Mouse (Mus musculus): ENCODE data around the gene Pbx2. TPM values are rescaled to one million over a fixed set of nuclear protein-coding genes. Genes with fewer than 3 reads are reported as not detected.

The Pbx2 gene
- polyA plus RNA-seq, 1 experiment from 2014 or later, result 10.5 TPM

GRCm38 (mm10) chr17:34583397-34583796 is 7.7 kb upstream of the Pbx2 start:
- Histone ChIP-seq H3K9ac (peak overlapping the region; percentile 5; the same call in 1 of the 2 replicates), H3K9me3 (replicated peaks) (no peaks in the 10 kb centered on the region), H3K27ac (no peak overlapping the region), H3K4me2 (no peak overlapping the region), H3K27me3 (no peaks in the 10 kb centered on the region), H3K4me3 (no peak overlapping the region), H3K4me1 (peaks cover 20% of the 10 kb centered on the region), H3K36me3 (ENCODE audit: poor library complexity, severe bottlenecking) (no peaks in the 10 kb centered on the region)
- no peak for ATAC-seq
- WGBS, result 60% methylated on average over 7 of the region's 7 CpGs

- Histone ChIP-seq H3K27ac (no peak overlapping the region), H3K4me1 (peaks cover 24% of the 10 kb centered on the region), H3K27me3 (no peaks in the 10 kb centered on the region), H3K9me3 (replicated peaks) (no peaks in the 10 kb centered on the region), H3K36me3 (ENCODE audit: poor library complexity, severe bottlenecking) (no peaks in the 10 kb centered on the region), H3K4me3 (no peak overlapping the region), H3K4me2 (no peak overlapping the region), H3K9ac (peak overlapping the region; percentile 5; the same call in 1 of the 2 replicates)
- ATAC-seq, result no peak
- WGBS, result 87% methylated on average over 8 of the region's 8 CpGs
These were observed 7.2 kb upstream of the Pbx2 start for GRCm38 (mm10) chr17:34583819-34584218.

GRCm38 (mm10) chr17:34585121-34585520 is 5.9 kb upstream of the Pbx2 start:
- H3K36me3 ChIP-seq (ENCODE audit: poor library complexity, severe bottlenecking), result no peaks in the 10 kb centered on the region
- H3K4me1 ChIP-seq, result peaks cover 35% of the 10 kb centered on the region
- 90% methylated on average over 8 of the region's 8 CpGs for WGBS
- H3K27me3 ChIP-seq, result no peaks in the 10 kb centered on the region
- no peak overlapping the region for H3K9ac ChIP-seq
- no peak overlapping the region for H3K4me3 ChIP-seq
- ATAC-seq, result no peak
- peak overlapping the region; percentile 99; the same call in 1 of the 2 replicates for H3K27ac ChIP-seq
- H3K9me3 ChIP-seq (replicated peaks), result no peaks in the 10 kb centered on the region
- H3K4me2 ChIP-seq, result no peak overlapping the region

- Histone ChIP-seq H3K4me1 (peaks cover 45% of the 10 kb centered on the region), H3K4me3 (peak overlapping the region; percentile 69), H3K4me2 (peak overlapping the region; percentile 89), H3K36me3 (ENCODE audit: poor library complexity, severe bottlenecking) (no peaks in the 10 kb centered on the region), H3K9me3 (replicated peaks) (no peaks in the 10 kb centered on the region), H3K27ac (peak overlapping the region; percentile 99), H3K9ac (peak overlapping the region; percentile 93), H3K27me3 (no peaks in the 10 kb centered on the region)
- ATAC-seq, result peak; percentile 0; the same call in 1 of the 2 replicates
- WGBS, result 14% methylated on average over 32 of the region's 32 CpGs
These were observed 4.9 kb upstream of the Pbx2 start for GRCm38 (mm10) chr17:34585877-34586771.

- under 1% methylated on average over 38 of the region's 38 CpGs for WGBS
- Histone ChIP-seq H3K36me3 (ENCODE audit: poor library complexity, severe bottlenecking) (no peaks in the 10 kb centered on the region), H3K4me2 (peak overlapping the region; percentile 89), H3K9ac (peak overlapping the region; percentile 93), H3K4me1 (peaks cover 51% of the 10 kb centered on the region), H3K9me3 (replicated peaks) (no peaks in the 10 kb centered on the region), H3K27me3 (no peaks in the 10 kb centered on the region), H3K27ac (peak overlapping the region; percentile 99), H3K4me3 (peak overlapping the region; percentile 69)
- peak; percentile 80 for ATAC-seq
These were observed 4.2 kb upstream of the Pbx2 start for GRCm38 (mm10) chr17:34586796-34587422.

GRCm38 (mm10) chr17:34587423-34587811 is 3.6 kb upstream of the Pbx2 start:
- Histone ChIP-seq H3K4me2 (peak overlapping the region; percentile 89), H3K36me3 (ENCODE audit: poor library complexity, severe bottlenecking) (no peaks in the 10 kb centered on the region), H3K4me3 (peak overlapping the region; percentile 69), H3K27me3 (no peaks in the 10 kb centered on the region), H3K9ac (peak overlapping the region; percentile 93), H3K4me1 (peaks cover 51% of the 10 kb centered on the region), H3K27ac (peak overlapping the region; percentile 99), H3K9me3 (replicated peaks) (no peaks in the 10 kb centered on the region)
- WGBS, result under 1% methylated on average over 50 of the region's 50 CpGs
- peak; percentile 86 for ATAC-seq

- Histone ChIP-seq H3K27me3 (no peaks in the 10 kb centered on the region), H3K36me3 (ENCODE audit: poor library complexity, severe bottlenecking) (no peaks in the 10 kb centered on the region), H3K9me3 (replicated peaks) (no peaks in the 10 kb centered on the region), H3K4me2 (peak overlapping the region; percentile 89), H3K9ac (peak overlapping the region; percentile 93), H3K4me1 (peaks cover 54% of the 10 kb centered on the region), H3K27ac (peak overlapping the region; percentile 99), H3K4me3 (peak overlapping the region; percentile 69)
- no peak for ATAC-seq
- WGBS, result 4% methylated on average over 19 of the region's 19 CpGs
These were observed 3.3 kb upstream of the Pbx2 start for GRCm38 (mm10) chr17:34587814-34588213.

GRCm38 (mm10) chr17:34588767-34589166 is 2.3 kb upstream of the Pbx2 start:
- Histone ChIP-seq H3K9ac (no peak overlapping the region), H3K36me3 (ENCODE audit: poor library complexity, severe bottlenecking) (no peaks in the 10 kb centered on the region), H3K27ac (no peak overlapping the region), H3K27me3 (no peaks in the 10 kb centered on the region), H3K4me3 (no peak overlapping the region), H3K4me1 (peaks cover 64% of the 10 kb centered on the region), H3K4me2 (0 out of 2 replicates have a peak overlapping the region, but pooled peaks have one; percentile 89), H3K9me3 (replicated peaks) (no peaks in the 10 kb centered on the region)
- WGBS, result 61% methylated on average over 3 of the region's 3 CpGs
- ATAC-seq, result no peak

GRCm38 (mm10) chr17:34589206-34589605 is 1.9 kb upstream of the Pbx2 start:
- Histone ChIP-seq H3K9me3 (replicated peaks) (no peaks in the 10 kb centered on the region), H3K4me2 (0 out of 2 replicates have a peak overlapping the region, but pooled peaks have one; percentile 8), H3K4me3 (no peak overlapping the region), H3K36me3 (ENCODE audit: poor library complexity, severe bottlenecking) (peaks cover 3% of the 10 kb centered on the region), H3K9ac (no peak overlapping the region), H3K27ac (no peak overlapping the region; the same call in 1 of the 2 replicates), H3K4me1 (peaks cover 68% of the 10 kb centered on the region), H3K27me3 (no peaks in the 10 kb centered on the region)
- whole genome bisulfite sequencing, result 53% methylated on average over 7 of the region's 7 CpGs
- ATAC-seq, result no peak

GRCm38 (mm10) chr17:34589681-34590101 is 1.4 kb upstream of the Pbx2 start, which contains the start of gene Gpsm3:
Gene Gpsm3 (plus strand): TSS chr17:34589806.
- Histone ChIP-seq H3K9ac (no peak within 1 kb of the TSS; the same call in 1 of the 2 replicates), H3K27ac (peak within 1 kb of the TSS; percentile 99), H3K4me1 (peaks cover 73% of the 10 kb centered on the region), H3K27me3 (no peaks in the 10 kb centered on the region), H3K9me3 (replicated peaks) (no peaks in the 10 kb centered on the region), H3K4me3 (no peak within 1 kb of the TSS), H3K36me3 (ENCODE audit: poor library complexity, severe bottlenecking) (peaks cover 8% of the 10 kb centered on the region), H3K4me2 (peak within 1 kb of the TSS; percentile 97)
- WGBS, result 48% methylated on average over 7 of the region's 7 CpGs
- ATAC-seq, result no peak

- peaks cover 14% of the 10 kb centered on the region for H3K36me3 ChIP-seq (ENCODE audit: poor library complexity, severe bottlenecking)
- H3K9me3 ChIP-seq (replicated peaks), result no peaks in the 10 kb centered on the region
- H3K9ac ChIP-seq, result no peak overlapping the region; the same call in 1 of the 2 replicates
- H3K4me3 ChIP-seq, result peak overlapping the region; percentile 85; the same call in 1 of the 2 replicates
- H3K27ac ChIP-seq, result peak overlapping the region; percentile 99
- H3K4me1 ChIP-seq, result peaks cover 78% of the 10 kb centered on the region
- no peak for ATAC-seq
- H3K4me2 ChIP-seq, result peak overlapping the region; percentile 97
- H3K27me3 ChIP-seq, result no peaks in the 10 kb centered on the region
- 71% methylated on average over 15 of the region's 15 CpGs for WGBS
These were observed 695 bp upstream of the Pbx2 start for GRCm38 (mm10) chr17:34590154-34590987.

Measured in forebrain, embryonic 13.5 days (tissue).